Mouse (Mus musculus) CH12.LX (cell line): ENCODE results near the gene Med15.

ENCODE experiments used
- CHD1 ChIP-seq: IDR thresholded peaks from 2 replicates; pipeline ENCODE4 v1.6.1; 2012; ENCODE audit warnings: low read depth, low read length, improper control_type of control experiment, inconsistent platforms
- CTCF ChIP-seq, 2 experiments: IDR thresholded peaks in 1 of 2; conservative IDR thresholded peaks in 1 of 2; 2 replicates each; pipeline ENCODE4 v1.5.1; 2011 to 2012; ENCODE audit warnings: low read depth in 2 of 2, low read length in 2 of 2, improper control_type of control experiment in 1 of 2, inconsistent platforms in 1 of 2, mild to moderate bottlenecking in 1 of 2, moderate library complexity in 1 of 2
- EP300 ChIP-seq: IDR thresholded peaks from 2 replicates; pipeline ENCODE4 v1.6.1; 2011; ENCODE audit warnings: low read length, improper control_type of control experiment
- GABPA ChIP-seq: IDR thresholded peaks from 2 replicates; pipeline ENCODE4 v1.6.1; 2012; ENCODE audit warnings: low read depth, low read length, improper control_type of control experiment, inconsistent platforms; ENCODE audit not compliant: insufficient replicate concordance
- MAX ChIP-seq: IDR thresholded peaks from 2 replicates; pipeline ENCODE4 v1.6.1; 2011; ENCODE audit warnings: low read length, improper control_type of control experiment
- NELFE ChIP-seq: IDR thresholded peaks from 2 replicates; pipeline ENCODE4 v1.6.1; 2011; ENCODE audit warnings: low read depth, low read length, improper control_type of control experiment
- POLR2A ChIP-seq: IDR thresholded peaks from 2 replicates; pipeline ENCODE4 v1.6.1; 2011; ENCODE audit warnings: low read depth, mild to moderate bottlenecking, improper control_type of control experiment, low read length
- POLR2AphosphoS2 ChIP-seq: IDR thresholded peaks from 2 replicates; pipeline ENCODE4 v1.6.1; 2011; ENCODE audit warnings: low read depth, low read length, improper control_type of control experiment
- SMC3 ChIP-seq: IDR thresholded peaks from 2 replicates; pipeline ENCODE4 v1.6.1; 2011; ENCODE audit warnings: low read depth, low read length, improper control_type of control experiment
- TCF12 ChIP-seq: IDR thresholded peaks from 2 replicates; pipeline ENCODE4 v1.6.1; 2014; ENCODE audit warnings: low read depth, mild to moderate bottlenecking, inconsistent platforms, low read length, improper control_type of control experiment
- UBTF ChIP-seq: IDR thresholded peaks from 2 replicates; pipeline ENCODE4 v1.6.1; 2012; ENCODE audit warnings: low read depth, mild to moderate bottlenecking, inconsistent platforms, low read length, improper control_type of control experiment, moderate library complexity
- USF1 ChIP-seq: IDR thresholded peaks from 2 replicates; pipeline ENCODE4 v1.6.1; 2014; ENCODE audit warnings: low read depth, mild to moderate bottlenecking, inconsistent platforms, low read length, improper control_type of control experiment
- USF2 ChIP-seq: conservative IDR thresholded peaks from 2 replicates; pipeline ENCODE4 v1.6.1; 2011; ENCODE audit warnings: low read depth, low read length, improper control_type of control experiment
- ZNF384 ChIP-seq: IDR thresholded peaks from 2 replicates; pipeline ENCODE4 v1.6.1; 2012; ENCODE audit warnings: low read depth, low read length, improper control_type of control experiment, inconsistent platforms

DNA sequence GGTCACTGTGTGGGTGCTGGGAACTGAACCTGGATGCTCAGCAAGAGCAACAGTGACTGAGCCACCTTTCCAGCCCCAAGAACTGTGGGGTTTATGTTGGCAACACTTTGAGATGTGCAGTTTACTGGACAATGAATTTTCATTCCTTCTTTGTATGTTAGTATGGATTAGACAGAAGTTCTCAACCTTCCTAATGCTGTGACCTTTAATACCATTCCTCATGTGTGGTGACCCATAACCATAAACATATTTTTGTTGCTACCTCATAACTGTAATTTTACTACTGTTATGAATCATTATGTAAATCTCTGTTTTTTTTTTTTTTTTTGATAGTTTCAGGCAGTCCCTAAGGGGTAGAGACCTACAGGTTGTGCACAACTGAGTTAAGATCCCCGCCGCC, 955 bp upstream of the Med15 start:
- no peak for TF ChIP-seq CTCF (conservative IDR thresholded peaks at IDR 0.05 in 1 of 2, IDR thresholded peaks at IDR 0.05 in 1 of 2; ENCODE audit: low read depth in 2 of 2, low read length in 2 of 2)
- no peak for TF ChIP-seq USF2
- TF ChIP-seq POLR2A = no peak
- TF ChIP-seq SMC3 = no peak
- TF ChIP-seq ZNF384 = 0 out of 2 replicates have a peak, but pooled peaks have one; percentile 40
- TF ChIP-seq NELFE = no peak
- no peak for TF ChIP-seq UBTF
- TF ChIP-seq EP300 = no peak
- no peak for TF ChIP-seq TCF12
- TF ChIP-seq GABPA = no peak
- no peak for TF ChIP-seq MAX
- TF ChIP-seq CHD1 = no peak
- TF ChIP-seq POLR2AphosphoS2 = no peak
- no peak for TF ChIP-seq USF1
